Mouse (Mus musculus) urinary bladder, postnatal 4 days (tissue): ENCODE measurements around the gene Mplkip.
A peak's percentile ranks its signal among the peaks of the same experiment; 100 is the strongest.

ENCODE experiments used
- DNase-seq, 2 experiments: peaks; one replicate each; pipeline ENCODE4 v3.0.0; 2021 to 2022; ENCODE audit warnings: low spot score in 2 of 2

The Mplkip gene

DNA sequence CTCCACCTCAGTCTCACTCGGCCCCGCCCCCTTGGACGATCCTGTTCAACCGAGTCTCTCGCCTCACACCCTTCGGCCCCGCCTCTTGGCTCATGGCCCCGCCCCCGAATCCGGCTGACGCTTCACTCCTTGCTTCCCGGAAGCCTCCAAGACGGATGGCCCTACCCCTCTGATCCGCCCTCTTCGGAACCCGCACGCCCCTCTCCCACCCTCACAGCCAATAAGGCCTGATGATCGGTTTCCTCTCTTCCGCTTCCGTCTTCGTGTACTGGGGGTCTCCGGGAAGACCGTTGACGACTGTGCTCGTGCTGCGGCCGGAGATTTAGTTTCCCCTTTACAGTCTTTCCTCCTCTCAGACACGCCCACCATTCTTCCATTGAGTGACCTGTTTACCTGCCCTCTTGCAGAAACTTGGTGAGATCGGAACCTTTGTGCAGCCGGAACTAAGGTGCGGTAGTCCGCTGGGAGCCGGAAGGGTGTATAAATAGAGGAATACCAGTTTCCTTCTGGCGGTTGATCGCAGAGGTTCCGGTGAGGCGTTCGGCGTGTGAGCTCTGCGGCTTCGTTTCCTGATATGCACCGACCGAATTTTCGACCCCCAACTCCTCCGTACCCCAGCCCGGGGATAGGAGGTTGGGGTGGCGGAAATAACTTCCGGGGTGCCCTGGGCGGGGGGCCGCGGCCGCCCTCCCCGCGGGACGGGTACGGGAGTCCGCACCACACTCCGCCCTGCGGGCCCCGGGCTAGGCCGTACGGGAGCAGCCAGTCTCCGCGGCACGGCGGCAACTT lies at the start of gene Mplkip, which contains the start of gene Sugct:
Mplkip (plus strand) TSS at position 282 of the 789 bp plus-strand sequence.
Sugct (minus strand) TSS at position 643 of the 789 bp plus-strand sequence.
- DNase-seq: peak; percentile 100

DNA sequence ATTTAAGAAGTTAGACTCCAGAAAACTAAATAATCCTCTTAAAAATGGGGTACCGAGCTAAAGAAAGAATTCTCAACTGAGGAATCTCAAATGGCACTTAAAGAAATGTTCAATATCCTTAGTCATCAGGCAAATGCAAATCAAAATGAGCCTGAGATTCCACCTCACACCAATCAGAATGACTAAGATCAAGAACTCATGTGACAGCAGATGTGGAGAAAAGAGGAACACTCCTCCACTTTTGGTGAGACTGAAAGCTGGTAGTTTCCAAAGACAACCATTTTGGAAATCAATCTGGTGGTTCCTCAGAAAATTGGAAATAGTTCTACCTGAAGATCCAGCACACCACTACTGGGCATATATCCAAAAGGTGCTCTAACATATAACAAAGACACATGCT lies 27.6 kb upstream of the Mplkip start:
- no peak for DNase-seq

DNA sequence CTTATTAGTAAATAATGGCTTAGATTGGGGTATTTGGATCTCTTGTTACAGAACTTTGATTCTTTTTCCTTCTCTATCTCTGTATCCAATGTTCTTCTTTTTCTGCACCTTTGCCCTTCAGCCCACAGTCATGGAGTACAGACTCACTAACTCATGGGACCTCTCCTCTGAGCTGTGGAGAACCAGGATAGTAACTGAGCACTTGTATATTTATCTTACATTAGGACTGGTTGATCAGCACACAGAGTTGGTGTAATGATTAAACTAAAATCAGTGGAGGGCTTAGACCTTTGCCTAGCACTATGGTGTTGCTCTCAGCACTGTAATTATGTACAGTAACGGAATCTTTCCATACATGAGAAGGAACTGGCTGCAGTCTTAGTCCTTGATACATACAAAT lies 23.9 kb upstream of the Mplkip start:
- DNase-seq: no peak

DNA sequence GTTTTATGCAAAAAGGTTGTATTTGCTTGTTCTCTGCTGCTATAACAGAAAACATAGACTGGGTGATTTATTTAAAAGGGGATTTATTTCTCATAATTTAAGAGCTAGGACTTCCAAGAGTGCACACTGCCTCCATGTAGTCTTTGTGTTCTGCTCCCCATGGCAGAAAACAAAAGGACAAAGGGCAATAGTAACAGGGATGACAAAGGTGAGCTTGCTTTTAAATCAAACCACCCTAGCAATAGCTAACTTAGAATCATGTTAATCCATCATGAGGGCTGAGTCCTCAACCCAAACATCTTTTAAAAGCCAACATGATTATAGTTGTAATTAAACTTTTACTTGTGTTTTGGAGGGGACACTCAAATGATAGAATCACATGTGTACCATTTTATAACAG lies 5.5 kb upstream of the Mplkip start:
- DNase-seq: no peak

DNA sequence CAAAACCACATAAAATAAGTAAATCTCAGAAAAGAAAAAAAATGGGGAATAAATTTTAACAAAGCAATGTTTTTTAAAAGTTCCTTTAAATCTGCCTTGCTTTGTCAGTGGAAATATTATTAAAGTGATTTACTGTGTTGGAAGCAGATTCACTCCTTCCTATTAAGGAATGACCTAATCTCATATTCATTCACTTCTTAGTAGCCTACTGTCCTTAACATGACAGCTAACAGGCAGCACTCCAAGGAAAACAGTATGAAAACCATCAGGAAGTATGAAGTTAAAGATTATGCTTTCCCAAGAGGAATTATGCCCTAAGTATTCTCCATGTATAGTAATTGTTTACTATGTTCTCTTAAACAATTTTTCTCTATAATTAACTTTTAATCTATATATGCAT lies 4.3 kb upstream of the Mplkip start:
- DNase-seq: no peak

DNA sequence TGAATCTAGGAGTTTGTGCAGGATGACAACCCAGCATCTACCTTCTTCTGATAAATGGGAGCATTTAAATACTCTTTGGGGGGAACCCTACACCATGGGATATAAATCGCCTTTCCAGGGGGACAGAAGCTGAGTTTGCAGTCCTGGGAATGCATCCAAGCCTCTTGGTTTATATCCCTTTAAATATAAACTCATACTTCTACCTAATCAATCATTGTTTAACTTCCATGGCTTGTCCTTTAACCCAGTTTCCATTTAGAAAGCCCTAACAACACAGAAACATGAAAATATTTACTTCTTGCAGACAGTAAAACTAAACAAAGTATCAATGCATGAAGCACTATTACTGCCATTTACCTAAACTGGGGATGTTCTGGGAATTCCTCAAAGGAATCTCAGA lies 3.6 kb upstream of the Mplkip start:
- DNase-seq: no peak

DNA sequence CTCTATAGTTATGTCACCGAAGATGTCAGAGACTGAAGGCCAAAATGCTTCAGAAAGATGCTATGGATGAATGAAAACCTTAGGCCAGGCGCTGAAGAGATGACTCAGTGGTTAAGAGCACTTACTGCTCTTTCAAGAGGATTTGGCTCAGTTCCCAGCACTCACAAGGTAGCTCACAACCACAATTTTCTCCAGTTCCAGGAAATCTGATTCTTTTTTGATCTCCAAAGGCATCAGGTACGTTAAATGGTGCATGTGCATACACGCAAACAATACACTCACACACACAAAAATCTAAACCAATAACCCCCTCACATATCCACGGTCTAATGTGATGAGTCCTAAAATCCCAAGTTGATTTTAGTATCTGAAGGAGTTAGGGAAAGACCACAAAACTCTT lies 1.2 kb upstream of the Mplkip start:
- no peak for DNase-seq

DNA sequence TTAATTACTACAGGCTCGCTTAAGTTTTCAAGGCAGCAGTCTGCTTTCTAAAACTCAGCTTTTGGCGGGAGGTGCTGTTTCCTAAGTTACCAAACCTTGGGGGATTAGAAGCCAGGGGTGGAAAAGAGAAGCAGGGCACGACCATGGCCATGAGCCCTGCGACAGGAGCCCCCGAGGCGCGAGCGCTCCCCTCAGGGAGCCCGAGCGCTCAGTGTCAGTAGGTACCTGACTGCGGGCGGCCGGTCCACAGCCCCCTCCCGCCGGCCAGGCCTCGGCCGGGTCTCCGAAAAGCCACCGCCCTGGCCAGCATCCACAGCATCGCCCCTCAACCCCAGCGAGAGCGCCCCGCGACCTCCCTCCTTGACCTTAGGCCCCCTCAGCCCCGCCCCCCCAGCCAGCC lies 578 bp upstream of the Mplkip start:
- DNase-seq: no peak

DNA sequence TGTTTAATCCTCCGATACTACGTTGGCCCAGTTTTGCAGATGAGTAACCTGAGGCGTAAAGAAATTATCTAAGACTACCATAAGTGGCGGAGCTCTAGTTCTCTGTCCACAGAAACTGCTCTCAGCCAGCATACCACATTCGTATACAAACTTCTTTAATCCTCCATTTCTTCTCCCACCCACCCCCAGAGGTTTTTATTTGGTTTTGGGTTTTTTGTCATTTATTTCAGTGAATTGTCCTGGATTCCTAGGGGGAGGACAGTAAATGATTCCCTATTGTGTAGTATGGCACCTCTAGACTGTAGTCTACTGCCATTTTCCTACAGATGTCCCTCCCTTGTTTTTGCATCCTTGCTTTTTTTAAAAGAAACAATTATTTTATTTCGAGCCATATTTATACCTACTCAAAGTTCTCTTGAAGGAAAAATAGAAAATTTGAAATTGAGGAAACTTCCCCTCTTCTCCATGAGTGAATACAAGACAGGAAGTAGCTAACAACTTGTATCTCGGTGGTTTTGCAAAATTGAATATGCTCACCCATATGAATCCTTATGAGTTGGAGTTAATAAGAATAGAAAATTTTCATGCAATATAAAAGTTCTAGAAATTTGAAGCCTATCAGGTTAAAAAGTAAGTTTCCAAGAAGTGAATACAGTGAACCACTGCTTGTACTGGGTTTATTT lies 1.0 kb downstream of the Mplkip start:
- no peak for DNase-seq

DNA sequence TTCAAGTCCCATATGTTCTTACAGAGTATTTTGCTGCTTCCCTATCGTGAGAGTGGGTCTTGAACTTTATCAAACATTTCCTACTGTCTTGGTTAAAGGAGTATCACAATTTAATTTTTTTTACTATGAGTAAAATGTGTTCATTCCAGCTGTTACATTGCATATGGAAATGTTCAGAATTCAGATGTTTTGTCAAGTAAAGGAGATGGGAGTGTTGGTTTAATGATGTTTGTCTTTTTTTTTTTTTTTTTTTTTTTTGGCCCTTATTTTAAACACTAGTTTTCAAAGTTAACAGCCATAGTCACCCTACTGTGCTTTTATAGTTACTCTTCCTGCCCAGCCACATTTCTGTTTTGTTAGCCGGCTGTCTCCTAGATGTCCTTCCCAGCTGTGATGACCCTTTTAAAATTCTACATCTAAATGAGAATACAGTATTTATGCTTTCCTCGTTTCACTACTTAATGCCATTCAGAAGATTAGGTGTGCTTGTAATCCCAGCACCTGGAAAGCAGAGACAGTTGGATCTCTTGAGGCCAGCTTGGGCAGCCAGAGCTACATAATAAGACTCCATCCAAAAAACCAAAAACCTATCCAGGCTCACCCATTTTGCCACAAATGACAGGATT lies 5.2 kb downstream of the Mplkip start:
- no peak for DNase-seq

DNA sequence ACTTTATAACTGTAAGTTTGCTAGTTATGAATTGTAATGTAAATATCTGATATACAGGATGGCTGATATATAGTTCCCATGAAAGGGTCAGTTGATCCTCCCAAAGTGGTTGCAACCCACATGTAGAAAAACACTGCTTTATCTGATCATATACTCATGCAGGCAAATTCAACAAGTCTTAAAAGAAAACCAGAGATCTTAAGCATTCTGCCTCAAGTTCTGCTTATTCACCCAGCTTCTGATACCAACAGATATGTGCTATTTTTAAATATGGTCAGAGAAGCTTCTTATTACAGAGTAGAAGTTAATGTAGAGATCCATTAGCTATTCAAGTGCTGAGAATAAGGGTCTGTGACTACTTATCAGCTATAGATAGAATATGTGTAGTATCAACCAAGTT lies 6.3 kb downstream of the Mplkip start:
- no peak for DNase-seq

DNA sequence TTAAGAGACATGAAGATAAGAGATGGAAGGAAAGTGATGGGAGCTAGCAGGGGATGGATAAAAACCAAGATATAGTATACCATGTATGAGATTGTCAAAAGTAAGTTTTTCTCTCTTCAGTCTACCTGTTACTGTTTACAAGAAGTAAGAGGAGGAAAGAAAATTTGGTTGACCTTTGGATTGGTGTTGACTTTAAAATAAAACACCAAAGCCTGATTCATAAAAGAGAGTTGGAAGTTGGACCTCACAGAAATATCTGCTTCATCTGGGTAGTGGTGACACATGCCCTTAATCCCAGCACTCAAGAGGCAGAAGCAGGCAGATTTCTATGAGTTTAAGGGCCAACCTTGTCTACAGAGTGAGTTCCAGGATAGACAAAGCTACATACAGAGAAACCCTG lies 7.3 kb downstream of the Mplkip start:
- no peak for DNase-seq

DNA sequence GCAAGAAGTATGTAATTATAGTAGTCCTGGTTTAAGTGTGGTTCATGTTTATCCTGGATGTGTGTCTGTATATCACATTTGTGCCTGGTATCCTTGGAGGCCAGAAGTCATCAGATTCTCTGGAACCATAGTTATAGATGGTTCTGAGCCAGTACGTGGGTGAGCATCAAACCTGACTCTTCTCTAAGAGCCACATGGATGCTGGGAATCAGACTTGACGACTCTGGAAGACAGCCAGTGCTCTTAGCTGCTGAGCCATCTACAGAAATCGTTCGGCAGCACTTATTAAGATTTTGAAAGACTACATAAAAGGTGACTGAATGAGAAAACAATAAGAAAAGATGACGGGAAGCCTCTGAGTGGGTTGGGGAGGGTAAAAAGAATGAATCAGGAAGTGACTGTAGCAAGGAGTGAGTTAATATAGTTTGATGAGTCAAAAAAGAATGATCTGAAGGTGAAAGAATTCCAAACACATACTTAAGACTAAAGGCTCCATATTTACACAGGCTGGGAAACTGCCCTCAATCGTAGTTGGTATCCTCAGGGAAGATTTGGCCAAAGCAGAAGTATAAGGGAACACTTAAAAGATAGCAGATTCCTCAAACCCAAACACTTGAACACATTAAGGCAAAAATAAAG lies 10.3 kb downstream of the Mplkip start:
- no peak for DNase-seq

DNA sequence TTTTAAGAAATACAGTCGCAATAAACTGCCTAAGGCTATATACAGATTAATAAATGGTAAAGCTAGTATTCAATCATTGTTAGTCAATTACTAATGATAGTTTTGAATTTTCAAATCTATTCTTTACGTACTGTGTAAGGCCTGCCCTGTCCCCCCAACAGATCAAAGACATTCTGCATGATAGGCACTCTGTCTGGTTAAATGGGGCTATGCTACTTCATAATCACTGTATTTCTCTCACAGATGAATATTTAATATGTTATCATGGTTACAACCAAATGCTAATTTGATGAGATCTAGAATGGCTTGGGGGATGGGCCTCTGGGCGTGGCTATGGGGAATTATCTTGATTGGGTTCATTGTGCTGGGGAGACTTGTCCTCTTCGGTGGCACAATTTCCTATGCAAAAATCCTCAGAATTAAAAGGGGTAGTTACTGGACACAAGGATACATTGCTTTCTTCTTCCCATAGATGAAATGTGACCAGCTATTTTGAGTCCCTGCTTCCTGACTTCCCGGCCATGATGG lies 13.9 kb downstream of the Mplkip start:
- DNase-seq: no peak

DNA sequence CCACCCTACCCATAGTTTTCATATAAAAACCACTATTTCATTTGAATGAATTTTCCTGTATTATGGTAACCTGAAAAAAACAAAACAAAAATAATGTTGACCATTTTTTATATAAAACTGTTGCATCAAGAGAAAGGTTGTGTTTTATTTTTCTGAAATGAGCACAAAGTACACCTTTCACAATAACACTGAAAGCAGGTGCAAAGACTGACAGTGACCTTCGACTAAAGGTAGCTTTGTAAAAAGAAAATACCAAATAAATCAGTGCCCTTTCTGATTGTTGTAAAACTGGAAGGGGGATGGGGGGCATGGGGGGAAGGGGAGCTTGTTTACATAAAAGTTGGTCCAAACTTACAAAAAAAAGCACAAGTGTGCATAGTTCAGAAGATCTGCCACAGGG lies 22.4 kb downstream of the Mplkip start:
- DNase-seq: no peak

DNA sequence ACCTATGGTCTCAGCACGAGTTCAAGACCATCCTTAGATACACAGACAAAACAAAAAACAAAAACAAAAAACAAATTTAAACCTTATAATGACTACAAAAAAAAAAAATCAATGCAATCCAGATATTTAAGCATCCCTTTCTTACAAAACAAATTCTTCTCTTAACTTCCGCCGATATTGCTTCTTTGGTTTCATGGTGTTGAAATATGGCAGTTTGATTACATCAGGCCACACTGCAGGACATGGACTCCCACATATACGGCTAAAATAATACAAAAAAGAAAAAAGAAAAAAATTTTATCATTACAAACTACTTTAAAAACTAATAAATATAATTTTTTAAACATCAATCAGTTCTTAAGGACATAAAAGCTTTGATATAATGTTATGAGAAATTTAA lies 32.9 kb downstream of the Mplkip start:
- no peak for DNase-seq

DNA sequence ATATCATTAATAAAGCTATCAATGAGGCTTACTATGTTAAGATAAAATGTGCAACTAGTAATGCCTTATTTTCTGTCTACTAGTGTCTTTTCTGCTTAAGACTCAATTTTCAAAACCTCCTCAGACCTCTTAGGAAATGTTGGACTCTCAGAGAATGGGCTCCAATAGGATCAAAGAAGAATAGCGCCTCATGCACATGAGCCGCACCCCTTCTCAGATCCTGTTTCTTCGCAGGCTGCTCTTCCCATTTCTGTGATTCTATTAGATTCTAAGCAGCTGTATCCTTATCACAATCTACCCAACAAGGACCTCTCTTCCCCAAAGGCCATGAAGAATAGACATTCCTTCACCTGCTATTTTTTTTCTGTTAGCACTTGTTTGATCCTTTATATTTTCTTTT lies 33.8 kb downstream of the Mplkip start:
- DNase-seq: no peak
